Mouse (Mus musculus) heart, adult 2 months (tissue): Measurements from ENCODE around the gene Prkaca. TPM values are rescaled to one million over a fixed set of nuclear protein-coding genes. Genes with fewer than 3 reads are reported as not detected.

Experiments used
- DNase-seq, 2 experiments: peaks; one replicate each; pipeline ENCODE4 v3.0.0; 2021
- H3K27ac ChIP-seq: fragments of 200-600 bp; 2 replicates; pipeline ENCODE4 v1.8.1; 2022
- H3K27me3 ChIP-seq: fragments of 200-500 bp; 2 replicates; pipeline ENCODE4 v1.6.1; 2012; ENCODE audit warnings: mild to moderate bottlenecking, low read length, inconsistent platforms, mixed read lengths; ENCODE audit not compliant: control insufficient read depth, insufficient read depth
- H3K36me3 ChIP-seq: fragments of 200-500 bp; 2 replicates; pipeline ENCODE4 v1.6.1; 2012; ENCODE audit warnings: low read length, inconsistent platforms; ENCODE audit not compliant: control insufficient read depth, insufficient read depth
- H3K4me1 ChIP-seq: fragments of 200-500 bp; 2 replicates; pipeline ENCODE4 v1.6.1; 2011; ENCODE audit warnings: low read length; ENCODE audit not compliant: control insufficient read depth, insufficient read depth
- H3K4me3 ChIP-seq: fragments of 200-600 bp; 2 replicates; pipeline ENCODE4 v1.8.1; 2022
- H3K79me2 ChIP-seq: fragments of 200-500 bp; replicated peaks from 2 replicates; pipeline ENCODE4 v1.6.1; 2012; ENCODE audit warnings: mild to moderate bottlenecking, inconsistent platforms, low read length, moderate library complexity, mixed read lengths; ENCODE audit not compliant: control insufficient read depth, insufficient read depth
- H3K9ac ChIP-seq: fragments of 200-500 bp; 2 replicates; pipeline ENCODE4 v1.6.1; 2012; ENCODE audit warnings: low read depth, mild to moderate bottlenecking, control low read depth, inconsistent platforms, low read length, mixed read lengths
- CTCF ChIP-seq: fragments of 200-600 bp; IDR thresholded peaks from 2 replicates; pipeline ENCODE4 v1.8.1; 2022; ENCODE audit warnings: antibody characterized with exemption, mild to moderate bottlenecking, moderate library complexity
- EP300 ChIP-seq: fragments of 200-500 bp; IDR thresholded peaks from 2 replicates; pipeline ENCODE4 v1.6.1; 2011; ENCODE audit warnings: low read depth, low read length, control low read depth; ENCODE audit not compliant: insufficient read depth
- POLR2A ChIP-seq: fragments of 200-500 bp; IDR thresholded peaks from 2 replicates; pipeline ENCODE4 v1.6.1; 2011; ENCODE audit warnings: mild to moderate bottlenecking, low read depth, low read length, control low read depth; ENCODE audit not compliant: insufficient read depth
- WGBS: fragments of 180-500 bp; shearing (Covaris S2); methylation state at CpG from one replicate; pipeline ENCODE4 v1.1.7; 2018; 5-methylcytosine and 5-hydroxymethylcytosine counted together
- intact Hi-C: fragments of 180-260 bp; cut with DNase I; formaldehyde crosslinking; loops from one replicate; pipeline ENCODE4 v1.15.1; 2025
- long read RNA-seq: library from polyadenylated mRNA; stranded (forward); transcript quantifications from one replicate; pipeline ENCODE4 v2.0.0, GENCODE M21; 2021
- polyA plus RNA-seq: library from polyadenylated mRNA; depleted of rRNA; stranded (reverse); fragments of >200 nt; gene quantifications from 2 replicates; pipeline ENCODE4 v1.2.3, GENCODE M21; 2012; rRNA removed
- total RNA-seq, 2 experiments: library from RNA; stranded (reverse); gene quantifications; 2 replicates each; pipeline ENCODE4 v1.2.3; 2021

The Prkaca gene
- total RNA-seq: 100 to 1,000 TPM; 306 to 331 TPM
- polyA plus RNA-seq: 239 and 333 TPM in 2 replicates
- long read RNA-seq, transcript Prkaca-201 (10 exons, 2,276 nt): major isoform, 549 of 594 reads
- long read RNA-seq, partial matches to known transcripts: 30 of 594 reads
- long read RNA-seq, other reads (novel, unspliced or antisense): 15 of 594 reads

GRCm38 (mm10) chr8:83972150-83973120, at the start of gene Prkaca:
TSS of gene Prkaca (plus strand) at chr8:83972993.
- H3K9ac ChIP-seq: peak within 1 kb of the TSS; percentile 97
- peaks cover 8% of the 10 kb centered on the region for H3K4me1 ChIP-seq
- TF ChIP-seq POLR2A (peak; percentile 46; the same call in 1 of the 2 replicates), EP300 (no peak), CTCF (no peak)
- H3K79me2 ChIP-seq: peaks cover 6% of the 10 kb centered on the region; the same call in 1 of the 2 replicates
- H3K27ac ChIP-seq: peak within 1 kb of the TSS; percentile 85
- peak; percentile 95 to 100 for DNase-seq
- intact Hi-C loops: no loop called here
- H3K4me3 ChIP-seq: peak within 1 kb of the TSS; percentile 74
- H3K27me3 ChIP-seq: no peaks in the 10 kb centered on the region
- WGBS: under 1% methylated on average over 83 of the region's 94 CpGs
- no peaks in the 10 kb centered on the region for H3K36me3 ChIP-seq

DNA sequence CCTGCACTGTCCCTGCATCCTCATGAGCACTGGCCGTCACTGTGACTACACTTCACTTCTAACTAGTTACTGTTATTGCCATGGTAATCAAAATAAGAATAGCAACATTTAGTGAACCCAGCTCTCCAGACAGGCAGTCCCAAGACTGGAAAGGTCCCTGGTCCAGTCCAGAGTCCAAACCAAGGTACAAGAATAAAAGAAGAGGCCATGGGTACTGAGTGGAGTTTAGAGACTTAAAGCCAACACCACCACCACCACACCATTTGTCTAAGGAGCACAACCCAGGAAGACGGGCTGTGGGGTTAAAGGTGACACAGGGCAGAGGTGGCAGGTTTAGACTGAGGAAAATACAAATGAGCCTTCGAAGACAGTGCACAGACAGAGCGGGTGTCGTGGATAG, 48.2 kb upstream of the Prkaca start:
- Histone ChIP-seq H3K27me3 (no peaks in the 10 kb centered on the region), H3K36me3 (no peaks in the 10 kb centered on the region), H3K4me3 (no peak overlapping the region), H3K9ac (no peak overlapping the region), H3K27ac (no peak overlapping the region), H3K79me2 (no peaks in the 10 kb centered on the region), H3K4me1 (no peaks in the 10 kb centered on the region)
- no peak for TF ChIP-seq EP300
- TF ChIP-seq POLR2A: no peak
- no peak for TF ChIP-seq CTCF
- intact Hi-C loops: no loop called here
- no peak for DNase-seq
- 95% methylated on average over 5 of the region's 5 CpGs for WGBS

GRCm38 (mm10) chr8:83926266-83926665, 46.5 kb upstream of the Prkaca start:
- Histone ChIP-seq H3K79me2 (no peaks in the 10 kb centered on the region), H3K27me3 (no peaks in the 10 kb centered on the region), H3K36me3 (no peaks in the 10 kb centered on the region), H3K27ac (no peak overlapping the region), H3K4me3 (no peak overlapping the region), H3K4me1 (no peaks in the 10 kb centered on the region), H3K9ac (no peak overlapping the region)
- intact Hi-C loops: no loop called here
- TF ChIP-seq EP300 (no peak), POLR2A (no peak), CTCF (no peak)
- DNase-seq: no peak
- 68% methylated on average over 7 of the region's 7 CpGs for WGBS

DNA sequence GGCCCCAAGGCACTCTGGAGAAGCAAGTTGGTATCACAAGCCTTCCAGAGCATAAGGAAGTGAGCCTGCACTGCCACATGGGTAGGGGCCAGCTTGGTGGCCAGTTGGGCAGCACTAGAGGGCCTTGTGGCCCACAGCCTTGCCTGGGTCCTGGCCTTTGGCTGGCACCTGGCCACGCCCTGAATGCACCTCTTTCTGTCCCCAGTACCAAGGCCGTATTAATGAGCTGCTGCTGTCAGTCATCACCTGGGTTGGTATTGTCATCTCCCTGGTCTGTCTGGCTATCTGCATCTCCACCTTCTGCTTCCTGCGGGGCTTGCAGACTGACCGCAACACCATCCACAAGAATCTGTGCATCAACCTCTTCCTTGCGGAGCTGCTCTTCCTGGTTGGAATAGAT, 38.6 kb upstream of the Prkaca start:
- H3K27me3 ChIP-seq: no peaks in the 10 kb centered on the region
- peak in 1 of 2 experiments; percentile 15 for DNase-seq
- H3K36me3 ChIP-seq: no peaks in the 10 kb centered on the region
- intact Hi-C loops: no loop called here
- no peak overlapping the region for H3K9ac ChIP-seq
- no peak for TF ChIP-seq EP300
- TF ChIP-seq CTCF: no peak
- no peak for TF ChIP-seq POLR2A
- H3K4me1 ChIP-seq: no peaks in the 10 kb centered on the region
- WGBS: 84% methylated on average over 5 of the region's 5 CpGs
- no peak overlapping the region for H3K27ac ChIP-seq
- H3K4me3 ChIP-seq: no peak overlapping the region
- H3K79me2 ChIP-seq: no peaks in the 10 kb centered on the region

DNA sequence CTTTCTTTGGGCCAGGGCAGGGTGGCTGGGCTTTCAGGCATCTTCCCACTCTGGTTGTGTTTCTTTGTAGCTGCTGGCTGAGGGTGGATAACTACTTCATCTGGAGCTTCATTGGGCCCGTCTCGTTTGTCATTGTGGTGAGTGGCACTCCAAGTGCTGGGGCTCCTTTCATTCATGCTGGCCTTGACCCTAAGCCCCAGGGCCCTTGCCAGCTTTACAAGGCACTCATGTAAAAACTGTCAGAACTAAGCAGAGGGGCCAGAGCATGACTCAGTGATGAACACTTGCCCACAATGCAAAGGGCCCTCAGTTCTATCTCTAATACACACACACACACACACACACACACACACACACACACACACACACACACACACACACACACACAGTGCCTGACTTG, 37.8 kb upstream of the Prkaca start:
- TF ChIP-seq EP300 (no peak), CTCF (no peak), POLR2A (no peak)
- intact Hi-C loops: no loop called here

DNA sequence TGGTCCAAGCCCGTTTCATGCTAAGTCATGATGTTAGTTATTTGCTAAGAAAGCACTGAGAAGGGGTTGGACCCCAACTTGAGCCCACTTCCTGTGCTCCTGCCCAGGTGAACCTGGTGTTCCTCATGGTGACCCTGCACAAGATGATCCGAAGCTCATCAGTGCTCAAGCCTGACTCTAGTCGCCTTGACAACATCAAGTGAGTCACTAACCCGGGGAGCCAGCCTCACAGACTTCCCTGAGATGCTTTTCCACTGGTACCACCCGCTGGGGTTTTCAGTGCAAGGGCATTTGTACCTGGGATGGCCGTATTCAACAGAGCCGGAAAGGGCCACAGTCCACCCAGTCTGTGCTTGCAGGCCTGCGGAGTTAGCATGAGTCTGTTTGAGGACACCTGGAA, 37.4 kb upstream of the Prkaca start:
- Histone ChIP-seq H3K4me3 (no peak overlapping the region), H3K27ac (no peak overlapping the region), H3K4me1 (no peaks in the 10 kb centered on the region), H3K27me3 (no peaks in the 10 kb centered on the region), H3K79me2 (no peaks in the 10 kb centered on the region), H3K9ac (no peak overlapping the region), H3K36me3 (no peaks in the 10 kb centered on the region)
- TF ChIP-seq EP300: no peak
- TF ChIP-seq POLR2A: no peak
- 90% methylated on average over 8 of the region's 8 CpGs for WGBS
- intact Hi-C loops: no loop called here
- DNase-seq: peak in 1 of 2 experiments; percentile 11

More for the DNA sequence above, 37.8 kb upstream of the Prkaca start:
- DNase-seq: no peak
- Histone ChIP-seq H3K79me2 (no peaks in the 10 kb centered on the region), H3K27ac (no peak overlapping the region), H3K36me3 (no peaks in the 10 kb centered on the region), H3K4me1 (no peaks in the 10 kb centered on the region), H3K4me3 (no peak overlapping the region), H3K9ac (no peak overlapping the region), H3K27me3 (no peaks in the 10 kb centered on the region)
- 92% methylated on average over 2 of the region's 2 CpGs for WGBS
